Mouse (Mus musculus) left cerebral cortex, postnatal 10 days (tissue): ENCODE data around the gene Gm21637. TPM values are rescaled to one million over a fixed set of nuclear protein-coding genes. Genes with fewer than 3 reads are reported as not detected.
"Not testable (repeated sequence)": the region's sequence is repeated elsewhere in the genome, so short reads cannot be mapped to it uniquely, and the experiment has no call there.

Experiments
- DNase-seq, 2 experiments: peaks; one replicate each; pipeline ENCODE4 v3.0.0; 2021 to 2022; ENCODE audit warnings: low spot score in 2 of 2, mixed read lengths in 1 of 2; ENCODE audit errors: extremely low spot score in 1 of 2
- intact Hi-C: fragments of 180-260 bp; cut with DNase I; formaldehyde crosslinking; loops from one replicate; pipeline ENCODE4 v1.15.1; 2025
- total RNA-seq, 2 experiments: library from RNA; stranded (reverse); gene quantifications; 2 replicates each; pipeline ENCODE4 v1.2.3; 2021

Gm21637 gene
- total RNA-seq, result not detected

DNA sequence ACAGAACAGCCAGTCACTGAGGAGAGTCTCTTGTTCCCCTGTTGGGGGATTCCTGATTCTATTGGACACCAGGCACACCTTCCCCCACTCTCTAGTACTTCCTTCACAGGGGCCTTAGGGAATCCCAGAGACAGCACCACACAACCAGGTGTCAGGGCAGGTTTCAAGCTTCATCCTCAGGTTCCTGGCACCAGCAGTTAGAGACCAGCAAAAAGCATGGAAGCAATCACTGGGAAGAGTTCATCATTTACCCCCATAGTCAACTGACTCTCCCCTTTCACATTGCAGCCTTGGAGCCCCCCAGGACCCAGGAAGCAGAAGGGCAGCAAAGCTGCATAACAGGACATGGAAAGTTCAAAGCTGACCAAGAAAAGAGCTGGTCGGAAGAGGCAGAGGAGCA lies at the start of gene Gm21637:
Gene Gm21637, plus strand, starts transcription at position 301 of the 400 bp plus-strand sequence.
- intact Hi-C loops, result not testable (repeated sequence)

More for the DNA sequence above, at the start of gene Gm21637:
- DNase-seq, result not testable (repeated sequence)

Other genes with a start within 250 kb of the Gm21637 start
- not detected for gene Btbd35f25, start 244.9 kb upstream of the Gm21637 start, total RNA-seq
- gene Btbd35f22, start 85.8 kb downstream of the Gm21637 start, total RNA-seq, result not detected